Mouse (Mus musculus): Measurements from ENCODE around the gene Tmem192. TPM values are rescaled to one million over a fixed set of nuclear protein-coding genes. Genes with fewer than 3 reads are reported as not detected.

The Tmem192 gene
- polyA plus RNA-seq, 1 experiment: 19.9 TPM

- Histone ChIP-seq H3K27ac (ENCODE audit: control insufficient read depth, insufficient read depth, low read depth, low read length) (no peak overlapping the region), H3K36me3 (ENCODE audit: control insufficient read depth, insufficient read depth, low read length) (no peaks in the 10 kb centered on the region), H3K4me1 (ENCODE audit: control insufficient read depth, insufficient read depth, low read length) (peaks cover 2% of the 10 kb centered on the region), H3K4me3 (ENCODE audit: control insufficient read depth, low read depth, low read length) (no peak overlapping the region), H3K27me3 (ENCODE audit: control insufficient read depth, insufficient read depth, low read length) (no peaks in the 10 kb centered on the region)
- TF ChIP-seq CTCF (IDR thresholded peaks at IDR 0.05; ENCODE audit: control insufficient read depth, insufficient read depth, insufficient replicate concordance, low read depth, low read length) (no peak), POLR2A (IDR thresholded peaks at IDR 0.05; ENCODE audit: control insufficient read depth, low read depth, low read length) (no peak)
These were observed 30.2 kb upstream of the Tmem192 start for GRCm38 (mm10) chr8:64916793-64917192.

GRCm38 (mm10) chr8:64923329-64923728 is 23.7 kb upstream of the Tmem192 start:
- Histone ChIP-seq H3K4me1 (ENCODE audit: control insufficient read depth, insufficient read depth, low read length) (peaks cover 2% of the 10 kb centered on the region), H3K36me3 (ENCODE audit: control insufficient read depth, insufficient read depth, low read length) (no peaks in the 10 kb centered on the region), H3K4me3 (ENCODE audit: control insufficient read depth, low read depth, low read length) (no peak overlapping the region), H3K27ac (ENCODE audit: control insufficient read depth, insufficient read depth, low read depth, low read length) (no peak overlapping the region), H3K27me3 (ENCODE audit: control insufficient read depth, insufficient read depth, low read length) (no peaks in the 10 kb centered on the region)
- TF ChIP-seq POLR2A (IDR thresholded peaks at IDR 0.05; ENCODE audit: control insufficient read depth, low read depth, low read length) (no peak), CTCF (IDR thresholded peaks at IDR 0.05; ENCODE audit: control insufficient read depth, insufficient read depth, insufficient replicate concordance, low read depth, low read length) (no peak)

GRCm38 (mm10) chr8:64925762-64926161 is 21.2 kb upstream of the Tmem192 start:
- Histone ChIP-seq H3K27me3 (ENCODE audit: control insufficient read depth, insufficient read depth, low read length) (no peaks in the 10 kb centered on the region), H3K27ac (ENCODE audit: control insufficient read depth, insufficient read depth, low read depth, low read length) (no peak overlapping the region), H3K4me3 (ENCODE audit: control insufficient read depth, low read depth, low read length) (no peak overlapping the region), H3K4me1 (ENCODE audit: control insufficient read depth, insufficient read depth, low read length) (peaks cover 2% of the 10 kb centered on the region), H3K36me3 (ENCODE audit: control insufficient read depth, insufficient read depth, low read length) (no peaks in the 10 kb centered on the region)
- no peak for TF ChIP-seq CTCF (IDR thresholded peaks at IDR 0.05; ENCODE audit: control insufficient read depth, insufficient read depth, insufficient replicate concordance, low read depth, low read length)

DNA sequence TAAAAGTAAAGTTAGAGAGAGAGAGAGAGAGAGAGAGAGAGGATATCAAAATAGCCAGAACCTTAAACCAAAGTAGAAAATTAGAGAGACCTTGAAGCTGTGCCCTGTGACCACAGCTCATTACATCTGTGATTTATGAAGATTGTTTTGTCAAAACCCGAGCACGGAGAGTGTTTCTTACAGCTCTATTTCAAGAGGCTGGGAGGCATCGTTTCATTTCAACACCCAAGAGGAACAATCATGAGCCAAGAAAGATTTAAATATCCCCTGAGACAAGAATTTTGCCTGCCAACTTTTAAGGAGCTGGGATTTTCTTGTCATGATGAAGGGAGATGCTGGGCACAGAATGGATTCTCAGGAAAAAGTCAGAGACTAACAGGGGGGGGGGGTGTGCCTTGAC is 20.6 kb upstream of the Tmem192 start:
- H3K4me1 ChIP-seq (ENCODE audit: control insufficient read depth, insufficient read depth, low read length): no peaks in the 10 kb centered on the region; the same call in none of the 2 replicates
- H3K4me3 ChIP-seq (ENCODE audit: control insufficient read depth, low read depth, low read length): no peak overlapping the region
- H3K27ac ChIP-seq (ENCODE audit: control insufficient read depth, insufficient read depth, low read depth, low read length): no peak overlapping the region
- no peaks in the 10 kb centered on the region for H3K36me3 ChIP-seq (ENCODE audit: control insufficient read depth, insufficient read depth, low read length)
- no peak for TF ChIP-seq POLR2A (IDR thresholded peaks at IDR 0.05; ENCODE audit: control insufficient read depth, low read depth, low read length)
- TF ChIP-seq CTCF (IDR thresholded peaks at IDR 0.05; ENCODE audit: control insufficient read depth, insufficient read depth, insufficient replicate concordance, low read depth, low read length): no peak
- no peaks in the 10 kb centered on the region for H3K27me3 ChIP-seq (ENCODE audit: control insufficient read depth, insufficient read depth, low read length)

DNA sequence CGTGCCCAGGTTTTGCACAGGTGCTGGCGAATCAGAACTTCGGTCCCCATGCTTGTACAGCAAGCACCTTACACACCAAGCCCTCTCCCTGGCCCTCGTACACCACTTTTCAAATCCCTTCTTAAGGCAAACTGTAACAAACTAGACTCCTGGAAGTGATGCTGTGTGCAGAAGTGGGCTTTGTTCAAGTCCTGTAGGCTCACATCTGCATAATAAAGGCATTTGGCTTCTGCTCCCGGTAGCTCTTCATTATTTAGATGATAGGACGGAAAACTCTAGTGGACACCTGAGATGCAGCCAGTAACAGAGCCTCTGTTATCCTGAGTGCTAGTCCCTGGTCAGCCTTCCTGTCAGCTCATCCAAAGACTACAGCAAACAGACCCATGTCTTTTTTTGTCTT is 18.0 kb upstream of the Tmem192 start:
- Histone ChIP-seq H3K36me3 (ENCODE audit: control insufficient read depth, insufficient read depth, low read length) (no peaks in the 10 kb centered on the region), H3K27ac (ENCODE audit: control insufficient read depth, insufficient read depth, low read depth, low read length) (no peak overlapping the region), H3K4me1 (ENCODE audit: control insufficient read depth, insufficient read depth, low read length) (no peaks in the 10 kb centered on the region), H3K27me3 (ENCODE audit: control insufficient read depth, insufficient read depth, low read length) (no peaks in the 10 kb centered on the region), H3K4me3 (ENCODE audit: control insufficient read depth, low read depth, low read length) (no peak overlapping the region)
- TF ChIP-seq CTCF (IDR thresholded peaks at IDR 0.05; ENCODE audit: control insufficient read depth, insufficient read depth, insufficient replicate concordance, low read depth, low read length) (no peak), POLR2A (IDR thresholded peaks at IDR 0.05; ENCODE audit: control insufficient read depth, low read depth, low read length) (no peak)

- Histone ChIP-seq H3K36me3 (ENCODE audit: control insufficient read depth, insufficient read depth, low read length) (no peaks in the 10 kb centered on the region), H3K27me3 (ENCODE audit: control insufficient read depth, insufficient read depth, low read length) (no peaks in the 10 kb centered on the region), H3K4me3 (ENCODE audit: control insufficient read depth, low read depth, low read length) (no peak overlapping the region), H3K4me1 (ENCODE audit: control insufficient read depth, insufficient read depth, low read length) (peaks cover 2% of the 10 kb centered on the region; the same call in 1 of the 2 replicates), H3K27ac (ENCODE audit: control insufficient read depth, insufficient read depth, low read depth, low read length) (no peak overlapping the region)
- TF ChIP-seq POLR2A (IDR thresholded peaks at IDR 0.05; ENCODE audit: control insufficient read depth, low read depth, low read length): no peak
These were observed 12.0 kb upstream of the Tmem192 start for GRCm38 (mm10) chr8:64934997-64935396.

DNA sequence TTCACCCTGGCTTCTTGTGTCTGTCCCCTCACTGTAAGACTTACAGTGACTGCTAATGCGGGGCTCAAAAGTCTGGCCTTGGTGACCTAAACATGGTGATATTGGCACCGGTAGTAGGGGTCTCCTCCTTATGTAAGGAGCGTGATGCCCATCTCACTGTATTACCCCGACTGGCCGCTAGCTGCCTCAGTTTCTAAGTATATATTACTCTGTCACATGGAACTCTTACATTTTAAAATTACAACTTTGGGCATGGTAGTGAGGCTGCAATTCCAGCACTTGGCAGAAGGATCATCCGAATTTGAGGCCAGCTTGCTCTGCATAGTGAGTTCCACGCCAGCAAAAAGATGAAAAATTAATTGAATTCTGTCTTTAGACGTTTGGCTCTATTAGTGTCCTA is 6.0 kb upstream of the Tmem192 start:
- H3K36me3 ChIP-seq (ENCODE audit: control insufficient read depth, insufficient read depth, low read length): no peaks in the 10 kb centered on the region
- H3K27me3 ChIP-seq (ENCODE audit: control insufficient read depth, insufficient read depth, low read length): no peaks in the 10 kb centered on the region
- no peak for TF ChIP-seq POLR2A (IDR thresholded peaks at IDR 0.05; ENCODE audit: control insufficient read depth, low read depth, low read length)
- no peak for TF ChIP-seq CTCF (IDR thresholded peaks at IDR 0.05; ENCODE audit: control insufficient read depth, insufficient read depth, insufficient replicate concordance, low read depth, low read length)
- H3K4me1 ChIP-seq (ENCODE audit: control insufficient read depth, insufficient read depth, low read length): peaks cover 6% of the 10 kb centered on the region
- no peak overlapping the region for H3K4me3 ChIP-seq (ENCODE audit: control insufficient read depth, low read depth, low read length)
- H3K27ac ChIP-seq (ENCODE audit: control insufficient read depth, insufficient read depth, low read depth, low read length): no peak overlapping the region

GRCm38 (mm10) chr8:64941495-64941894 is 5.5 kb upstream of the Tmem192 start:
- H3K4me3 ChIP-seq (ENCODE audit: control insufficient read depth, low read depth, low read length): no peak overlapping the region
- H3K27ac ChIP-seq (ENCODE audit: control insufficient read depth, insufficient read depth, low read depth, low read length): no peak overlapping the region
- H3K27me3 ChIP-seq (ENCODE audit: control insufficient read depth, insufficient read depth, low read length): no peaks in the 10 kb centered on the region
- H3K4me1 ChIP-seq (ENCODE audit: control insufficient read depth, insufficient read depth, low read length): peaks cover 6% of the 10 kb centered on the region
- TF ChIP-seq CTCF (IDR thresholded peaks at IDR 0.05; ENCODE audit: control insufficient read depth, insufficient read depth, insufficient replicate concordance, low read depth, low read length) (peak; percentile 63; the same call in 1 of the 2 replicates), POLR2A (IDR thresholded peaks at IDR 0.05; ENCODE audit: control insufficient read depth, low read depth, low read length) (no peak)
- H3K36me3 ChIP-seq (ENCODE audit: control insufficient read depth, insufficient read depth, low read length): no peaks in the 10 kb centered on the region
